Mouse (Mus musculus) testis, adult 2 months (tissue): Measurements from ENCODE around the gene Padi1.

Source experiments
- CTCF ChIP-seq: fragments of 200-500 bp; IDR thresholded peaks from 2 replicates; pipeline ENCODE4 v1.5.1; 2012; ENCODE audit warnings: low read depth, mild to moderate bottlenecking, inconsistent platforms, low read length, moderate library complexity; ENCODE audit not compliant: control insufficient read depth, insufficient read depth, insufficient replicate concordance
- POLR2A ChIP-seq: fragments of 200-500 bp; IDR thresholded peaks from 2 replicates; pipeline ENCODE4 v1.6.1; 2012; ENCODE audit warnings: low read depth, mild to moderate bottlenecking, inconsistent platforms, low read length, moderate library complexity; ENCODE audit not compliant: control insufficient read depth

- TF ChIP-seq CTCF (no peak), POLR2A (no peak)
Observed at GRCm38 (mm10) chr4:140860125-140860766, 14.7 kb upstream of the Padi1 start.
